Mouse (Mus musculus) limb, embryonic 15.5 days (tissue): ENCODE measurements around the gene Trabd2b. TPM values are rescaled to one million over a fixed set of nuclear protein-coding genes. Genes with fewer than 3 reads are reported as not detected.

ENCODE experiments used
- polyA plus RNA-seq: library from polyadenylated mRNA; unstranded; fragments of >200 nt; fragmentation: Nextera tagmentation; extraction: Ambion mirVana; gene quantifications from 2 replicates; pipeline ENCODE4 v1.2.1, GENCODE M21; 2015

The Trabd2b gene
- polyA plus RNA-seq, 1 experiment from 2014 or later = 3.1 TPM

Other genes with a start within 250 kb of the Trabd2b start
- gene Skint11, start 243.3 kb upstream of the Trabd2b start, polyA plus RNA-seq = not detected in 2 replicates